Mouse (Mus musculus) E14TG2a.4 (cell line): ENCODE measurements around the gene Ppp1r11.

ENCODE experiments used
- H3K27me3 ChIP-seq: 2 replicates; pipeline ENCODE4 v1.6.1; 2014; ENCODE audit warnings: low read length, control low read depth; ENCODE audit not compliant: insufficient read depth
- H3K36me3 ChIP-seq: 2 replicates; pipeline ENCODE4 v1.6.1; 2014; ENCODE audit warnings: low read length, control low read depth; ENCODE audit not compliant: insufficient read depth
- H3K4me1 ChIP-seq: replicated peaks from 2 replicates; pipeline ENCODE4 v1.6.1; 2014; ENCODE audit warnings: low read depth, low read length, control low read depth
- H3K4me3 ChIP-seq: replicated peaks from 2 replicates; pipeline ENCODE4 v1.5.1; 2014; ENCODE audit warnings: mild to moderate bottlenecking, low read length
- H3K9me3 ChIP-seq: 2 replicates; pipeline ENCODE4 v1.6.1; 2014; ENCODE audit warnings: low read length, control low read depth
- CTCF ChIP-seq: conservative IDR thresholded peaks from 2 replicates; pipeline ENCODE4 v1.5.1; 2014; ENCODE audit warnings: low read length
- NANOG ChIP-seq: IDR thresholded peaks from 2 replicates; pipeline ENCODE4 v1.6.1; 2014; ENCODE audit warnings: borderline replicate concordance, low read length, mixed read lengths
- POU5F1 ChIP-seq: IDR thresholded peaks from 2 replicates; pipeline ENCODE4 v1.6.1; 2014; ENCODE audit warnings: low read length, borderline replicate concordance

Gene Ppp1r11

GRCm38 (mm10) chr17:36972791-36973190 lies 21.2 kb upstream of the Ppp1r11 start:
- Histone ChIP-seq H3K9me3 (no peaks in the 10 kb centered on the region), H3K4me3 (peak overlapping the region; percentile 46), H3K27me3 (no peaks in the 10 kb centered on the region), H3K36me3 (peaks cover 63% of the 10 kb centered on the region), H3K4me1 (peaks cover 85% of the 10 kb centered on the region)
- TF ChIP-seq CTCF, result no peak

- Histone ChIP-seq H3K36me3 (peaks cover 66% of the 10 kb centered on the region), H3K27me3 (no peaks in the 10 kb centered on the region), H3K4me1 (peaks cover 71% of the 10 kb centered on the region), H3K4me3 (peak overlapping the region; percentile 82), H3K9me3 (no peaks in the 10 kb centered on the region)
- TF ChIP-seq CTCF (no peak), POU5F1 (no peak), NANOG (no peak)
Observed at GRCm38 (mm10) chr17:36971172-36971850, 19.8 kb upstream of the Ppp1r11 start.

GRCm38 (mm10) chr17:36970316-36970890 lies 18.9 kb upstream of the Ppp1r11 start:
- TF ChIP-seq NANOG, result no peak
- TF ChIP-seq POU5F1, result no peak
- TF ChIP-seq CTCF, result no peak
- peak overlapping the region; percentile 82 for H3K4me3 ChIP-seq
- H3K36me3 ChIP-seq, result peaks cover 71% of the 10 kb centered on the region
- H3K4me1 ChIP-seq, result peaks cover 62% of the 10 kb centered on the region
- H3K27me3 ChIP-seq, result no peaks in the 10 kb centered on the region
- H3K9me3 ChIP-seq, result no peaks in the 10 kb centered on the region

- TF ChIP-seq POU5F1 (no peak), NANOG (no peak), CTCF (no peak)
- Histone ChIP-seq H3K4me1 (peaks cover 33% of the 10 kb centered on the region), H3K9me3 (no peaks in the 10 kb centered on the region), H3K27me3 (no peaks in the 10 kb centered on the region), H3K4me3 (no peak overlapping the region), H3K36me3 (peaks cover 84% of the 10 kb centered on the region)
Observed at GRCm38 (mm10) chr17:36966875-36967274, 15.3 kb upstream of the Ppp1r11 start.

- H3K9me3 ChIP-seq, result no peaks in the 10 kb centered on the region
- no peaks in the 10 kb centered on the region for H3K27me3 ChIP-seq
- no peak overlapping the region for H3K4me3 ChIP-seq
- peaks cover 47% of the 10 kb centered on the region for H3K36me3 ChIP-seq
- peaks cover 36% of the 10 kb centered on the region for H3K4me1 ChIP-seq
- TF ChIP-seq CTCF, result no peak
- TF ChIP-seq POU5F1, result no peak
- no peak for TF ChIP-seq NANOG
Observed at GRCm38 (mm10) chr17:36961125-36961524, 9.6 kb upstream of the Ppp1r11 start.

- H3K36me3 ChIP-seq, result peaks cover 46% of the 10 kb centered on the region
- H3K4me1 ChIP-seq, result peaks cover 36% of the 10 kb centered on the region
- H3K4me3 ChIP-seq, result peak overlapping the region; percentile 92
- no peaks in the 10 kb centered on the region for H3K27me3 ChIP-seq
- H3K9me3 ChIP-seq, result no peaks in the 10 kb centered on the region
- no peak for TF ChIP-seq POU5F1
Observed at GRCm38 (mm10) chr17:36958884-36959283, 7.3 kb upstream of the Ppp1r11 start.

- TF ChIP-seq NANOG (no peak), CTCF (no peak), POU5F1 (no peak)
- Histone ChIP-seq H3K4me1 (peaks cover 39% of the 10 kb centered on the region), H3K36me3 (peaks cover 45% of the 10 kb centered on the region), H3K4me3 (peak within 1 kb of the TSS; percentile 92), H3K27me3 (no peaks in the 10 kb centered on the region), H3K9me3 (no peaks in the 10 kb centered on the region)
Observed at GRCm38 (mm10) chr17:36957999-36958743, 6.6 kb upstream of the Ppp1r11 start, which contains the start of the genes Znrd1 and Znrd1as. Znrd1 (minus strand) TSS chr17:36958559. Znrd1as (plus strand) TSS chr17:36958592.

GRCm38 (mm10) chr17:36953062-36953461 lies 1.5 kb upstream of the Ppp1r11 start:
- TF ChIP-seq POU5F1, result no peak
- no peak for TF ChIP-seq CTCF
- no peak for TF ChIP-seq NANOG
- Histone ChIP-seq H3K4me3 (no peak overlapping the region), H3K36me3 (peaks cover 57% of the 10 kb centered on the region), H3K27me3 (peaks cover 3% of the 10 kb centered on the region; the same call in 1 of the 2 replicates), H3K9me3 (no peaks in the 10 kb centered on the region), H3K4me1 (peaks cover 56% of the 10 kb centered on the region)
